Mouse (Mus musculus) right cerebral cortex, adult 18-20 months (tissue): ENCODE measurements at regions not wholly inside any gene's neighbourhood (a gene's known extent, or its start where the extent isn't known, plus 50 kb on each side); places are given as distances from the start of the nearest gene placed in this dataset.
A peak's percentile ranks its signal among the peaks of the same experiment; 100 is the strongest.
"Not testable (repeated sequence)": the region's sequence is repeated elsewhere in the genome, so short reads cannot be mapped to it uniquely, and the experiment has no call there.

ENCODE experiments used
- DNase-seq: peaks from one replicate; pipeline ENCODE4 v3.0.0; 2022; ENCODE audit warnings: mixed read lengths

GRCm38 (mm10) chr14:19080001-19080400 lies 185.9 kb upstream of the Ube2e2 start:
- DNase-seq = not testable (repeated sequence)

- DNase-seq = peak; percentile 54
Observed at GRCm38 (mm10) chr14:19041984-19042760, 148.1 kb upstream of the Ube2e2 start.

- no peak for DNase-seq
Observed at GRCm38 (mm10) chr14:19020102-19020501, 126.0 kb upstream of the Ube2e2 start.

- no peak for DNase-seq
Observed at GRCm38 (mm10) chr14:19015406-19015805, 121.3 kb upstream of the Ube2e2 start.

- not testable (repeated sequence) for DNase-seq
Observed at GRCm38 (mm10) chr14:19013558-19013957, 119.5 kb upstream of the Ube2e2 start.

- DNase-seq = peak; percentile 22
Observed at GRCm38 (mm10) chr14:18983901-18984300, 89.8 kb upstream of the Ube2e2 start.

- no peak for DNase-seq
Observed at GRCm38 (mm10) chr14:18963864-18964263, 69.8 kb upstream of the Ube2e2 start.

- no peak for DNase-seq
Observed at GRCm38 (mm10) chr14:18963287-18963686, 69.2 kb upstream of the Ube2e2 start.
